Mouse (Mus musculus): ENCODE results near the gene Mmp15. TPM values are rescaled to one million over a fixed set of nuclear protein-coding genes. Genes with fewer than 3 reads are reported as not detected.

The Mmp15 gene
- polyA plus RNA-seq, 1 experiment from 2014 or later = 8.1 TPM

DNA sequence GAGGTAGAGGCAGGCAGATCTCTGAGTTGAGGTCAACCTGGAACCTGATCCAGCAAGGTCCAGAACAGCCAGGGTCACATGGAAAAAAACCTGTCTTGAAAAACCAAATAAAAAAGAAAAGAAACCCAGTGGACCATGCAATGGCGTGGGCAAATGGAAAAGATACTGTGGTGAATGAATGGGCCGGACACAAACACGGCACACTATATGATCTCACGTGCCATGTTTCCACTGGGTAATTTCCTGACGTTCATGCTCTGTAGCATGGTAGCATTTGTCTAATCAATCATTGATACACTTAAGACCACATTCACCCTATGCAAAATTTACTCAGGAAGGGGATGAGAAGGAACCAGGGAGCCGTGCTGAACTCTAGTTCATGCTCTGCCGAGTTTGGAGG is 39.0 kb downstream of the Mmp15 start:
- H3K27me3 ChIP-seq = no peaks in the 10 kb centered on the region
- POLR2A ChIA-PET = interaction anchor here (0.5 kb wide), 1 partner anchor 11 kb away, joined by 3 read pairs; no protein-coding TSS in a partner anchor
- DNase-seq (ENCODE audit: low read depth, low spot score) (no peak), ATAC-seq (no peak)
- CTCF ChIA-PET = no interaction called here
- in situ Hi-C loops (cut with MboI; ENCODE audit: low pct_unique_long_range_greater_than_20kb) = no loop called here
- no peak for TF ChIP-seq CTCF (IDR thresholded peaks at IDR 0.05)

DNA sequence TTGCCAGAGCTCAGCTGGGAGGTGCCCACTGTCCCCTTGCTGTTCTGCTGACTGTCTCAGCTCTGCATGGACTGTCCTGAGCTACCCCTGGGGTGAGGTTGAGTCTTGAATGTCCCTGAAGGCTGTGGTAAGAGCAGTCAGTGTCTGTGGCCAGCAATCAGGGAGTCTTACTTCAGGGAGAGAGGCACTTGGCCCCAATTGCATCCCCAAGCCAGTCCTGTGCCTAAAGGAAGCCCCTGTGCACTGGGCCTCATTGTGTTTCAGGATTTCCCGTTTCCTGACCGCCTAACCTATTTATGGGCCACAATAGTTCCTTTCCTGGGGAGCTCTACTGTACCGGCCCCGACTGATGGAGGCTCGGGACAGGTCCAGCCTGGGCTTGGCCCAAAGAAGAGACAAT is 40.5 kb downstream of the Mmp15 start:
- in situ Hi-C loops (cut with MboI; ENCODE audit: low pct_unique_long_range_greater_than_20kb) = no loop called here
- ChIA-PET POLR2A (no interaction called here), CTCF (no interaction called here)
- DNase-seq (ENCODE audit: low read depth, low spot score) (no peak), ATAC-seq (no peak)
- no peaks in the 10 kb centered on the region for H3K27me3 ChIP-seq
- TF ChIP-seq CTCF (IDR thresholded peaks at IDR 0.05) = no peak

GRCm38 (mm10) chr8:95395186-95395918 is 43.3 kb downstream of the Mmp15 start:
- DNase-seq (ENCODE audit: low read depth, low spot score) (no peak), ATAC-seq (no peak)
- in situ Hi-C loops (cut with MboI; ENCODE audit: low pct_unique_long_range_greater_than_20kb) = no loop called here
- TF ChIP-seq CTCF (IDR thresholded peaks at IDR 0.05) = no peak
- no peaks in the 10 kb centered on the region for H3K27me3 ChIP-seq
- POLR2A ChIA-PET = no interaction called here
- CTCF ChIA-PET = interaction anchor here (1.0 kb wide), 1 partner anchor 32 kb away, joined by 5 read pairs; no protein-coding TSS in a partner anchor

DNA sequence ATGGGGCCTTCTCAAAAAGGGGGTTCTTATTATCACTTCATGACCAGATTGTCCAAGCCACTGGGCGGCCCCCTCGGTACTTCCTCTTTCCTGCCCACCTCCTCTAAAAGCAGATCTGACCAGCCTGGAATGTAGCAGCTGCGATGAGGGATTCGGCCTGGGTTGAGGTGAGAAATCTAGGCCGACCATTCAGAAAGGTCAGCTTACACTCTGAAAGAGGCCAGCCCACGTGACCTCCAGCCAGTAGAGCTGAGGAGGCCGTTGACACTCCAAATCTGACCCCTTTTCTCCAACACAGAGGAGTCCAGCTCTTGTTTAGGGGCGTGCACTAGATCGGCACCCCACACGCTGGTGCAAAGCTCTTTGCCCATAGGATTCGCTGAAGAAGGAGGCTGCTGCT is 44.7 kb downstream of the Mmp15 start:
- no peak for DNase-seq (ENCODE audit: low read depth, low spot score)
- POLR2A ChIA-PET = no interaction called here
- CTCF ChIA-PET = interaction anchor here (1.0 kb wide), 1 partner anchor 33 kb away, joined by 3 read pairs; no protein-coding TSS in a partner anchor

GRCm38 (mm10) chr8:95397201-95397600 is 45.1 kb downstream of the Mmp15 start:
- in situ Hi-C loops (cut with MboI; ENCODE audit: low pct_unique_long_range_greater_than_20kb) = no loop called here
- H3K27me3 ChIP-seq = no peaks in the 10 kb centered on the region
- ChIA-PET CTCF (interaction anchor here (1.0 kb wide), 1 partner anchor 33 kb away, joined by 3 read pairs; no protein-coding TSS in a partner anchor), POLR2A (no interaction called here)
- DNase-seq (ENCODE audit: low read depth, low spot score) (no peak), ATAC-seq (no peak)
- TF ChIP-seq CTCF (IDR thresholded peaks at IDR 0.05) = no peak

More for the DNA sequence above, 44.7 kb downstream of the Mmp15 start:
- no peak for ATAC-seq
- in situ Hi-C loops (cut with MboI; ENCODE audit: low pct_unique_long_range_greater_than_20kb) = no loop called here
- H3K27me3 ChIP-seq = no peaks in the 10 kb centered on the region
- no peak for TF ChIP-seq CTCF (IDR thresholded peaks at IDR 0.05)

GRCm38 (mm10) chr8:95399131-95399530 is 47.1 kb downstream of the Mmp15 start:
- in situ Hi-C loops (cut with MboI; ENCODE audit: low pct_unique_long_range_greater_than_20kb) = no loop called here
- DNase-seq (ENCODE audit: low read depth, low spot score) (no peak), ATAC-seq (no peak)
- H3K27me3 ChIP-seq = no peaks in the 10 kb centered on the region
- CTCF ChIA-PET = no interaction called here
- POLR2A ChIA-PET = interaction anchor here (1.0 kb wide), 1 partner anchor 21 kb away, joined by 3 read pairs; no protein-coding TSS in a partner anchor
- no peak for TF ChIP-seq CTCF (IDR thresholded peaks at IDR 0.05)

DNA sequence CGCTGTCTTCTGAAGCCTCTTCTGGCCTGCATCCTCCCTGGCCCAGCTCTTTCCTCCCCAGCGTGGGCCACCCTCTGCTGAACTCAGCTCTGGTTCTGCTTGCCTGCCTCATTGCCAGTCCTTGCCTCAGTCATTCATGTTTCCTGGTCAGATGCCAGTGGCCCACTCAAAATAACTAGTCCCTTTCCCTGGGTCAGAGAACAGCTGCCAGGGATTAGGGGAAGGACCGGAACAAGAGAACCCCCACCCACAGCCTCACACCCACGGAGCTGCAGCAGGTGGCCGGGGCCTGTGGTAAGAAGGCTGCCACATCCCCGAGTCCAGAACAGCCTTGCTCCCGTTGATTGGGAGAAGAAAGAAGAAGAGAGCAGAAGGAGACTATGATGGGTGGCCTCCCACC is 49.0 kb downstream of the Mmp15 start:
- ChIA-PET POLR2A (interaction anchor here (0.7 kb wide), 1 partner anchor 20 kb away, joined by 3 read pairs; no protein-coding TSS in a partner anchor), CTCF (no interaction called here)
- DNase-seq (ENCODE audit: low read depth, low spot score) (no peak), ATAC-seq (no peak)
- no peaks in the 10 kb centered on the region for H3K27me3 ChIP-seq
- in situ Hi-C loops (cut with MboI; ENCODE audit: low pct_unique_long_range_greater_than_20kb) = no loop called here
- no peak for TF ChIP-seq CTCF (IDR thresholded peaks at IDR 0.05)

GRCm38 (mm10) chr8:95409518-95409917 is 57.5 kb downstream of the Mmp15 start:
- no peaks in the 10 kb centered on the region for H3K27me3 ChIP-seq
- no peak for TF ChIP-seq CTCF (IDR thresholded peaks at IDR 0.05)
- in situ Hi-C loops (cut with MboI; ENCODE audit: low pct_unique_long_range_greater_than_20kb) = no loop called here
- DNase-seq (ENCODE audit: low read depth, low spot score) = no peak
- ATAC-seq = peak; percentile 12
- ChIA-PET CTCF (interaction anchor here (1.3 to 4.5 kb wide), 3 partner anchors 11 to 18 kb away, joined by 3 to 16 read pairs (median 4); no protein-coding TSS in a partner anchor), POLR2A (no interaction called here)

GRCm38 (mm10) chr8:95411309-95411972 is 59.4 kb downstream of the Mmp15 start:
- TF ChIP-seq CTCF (IDR thresholded peaks at IDR 0.05) = no peak
- ChIA-PET CTCF (interaction anchor here (1.0 to 4.5 kb wide), 2 partner anchors 13 to 16 kb away, joined by 3 to 16 read pairs; no protein-coding TSS in a partner anchor), POLR2A (no interaction called here)
- no peak for DNase-seq (ENCODE audit: low read depth, low spot score)
- no peaks in the 10 kb centered on the region for H3K27me3 ChIP-seq
- in situ Hi-C loops (cut with MboI; ENCODE audit: low pct_unique_long_range_greater_than_20kb) = no loop called here
- ATAC-seq = peak; percentile 51

- POLR2A ChIA-PET = no interaction called here
- CTCF ChIA-PET = interaction anchor here (1.0 to 8.9 kb wide), 2 partner anchors 11 to 72 kb away, joined by 4 to 108 read pairs; partner anchors contain the start of gene Mmp15
- in situ Hi-C loops (cut with MboI; ENCODE audit: low pct_unique_long_range_greater_than_20kb) = no loop called here
- no peak for ATAC-seq
- H3K27me3 ChIP-seq = no peaks in the 10 kb centered on the region
- no peak for TF ChIP-seq CTCF (IDR thresholded peaks at IDR 0.05)
- DNase-seq (ENCODE audit: low read depth, low spot score) = no peak
These were observed 70.2 kb downstream of the Mmp15 start for GRCm38 (mm10) chr8:95422193-95422810.

Other genes with a start within 250 kb of the Mmp15 start
- 158 TPM for gene Kifc3, start 149.5 kb upstream of the Mmp15 start, polyA plus RNA-seq (2021)
- 0.15 TPM for gene Cngb1, start 45.7 kb upstream of the Mmp15 start, polyA plus RNA-seq (2021)
- gene Tepp, start 41.7 kb upstream of the Mmp15 start, polyA plus RNA-seq (2021) = not detected
- gene Zfp319, start 20.3 kb upstream of the Mmp15 start, polyA plus RNA-seq (2021) = 12.3 TPM
- gene Usb1, start 20.0 kb upstream of the Mmp15 start, polyA plus RNA-seq (2021) = 37.8 TPM
- gene Cfap20, start 82.6 kb downstream of the Mmp15 start, polyA plus RNA-seq (2021) = 64.5 TPM
- 87.3 TPM for gene Csnk2a2, start 137.8 kb downstream of the Mmp15 start, polyA plus RNA-seq (2021)
- 1.0 TPM for gene Ccdc113, start 181.8 kb downstream of the Mmp15 start, polyA plus RNA-seq (2021)
- gene Prss54, start 224.1 kb downstream of the Mmp15 start, polyA plus RNA-seq (2021) = not detected